Mouse (Mus musculus) hindbrain, embryonic 12.5 days (tissue): ENCODE data around the gene Frmd5. TPM values are rescaled to one million over a fixed set of nuclear protein-coding genes. Genes with fewer than 3 reads are reported as not detected.
A peak's percentile ranks its signal among the peaks of the same experiment; 100 is the strongest.
"Not testable (repeated sequence)": the region's sequence is repeated elsewhere in the genome, so short reads cannot be mapped to it uniquely, and the experiment has no call there.

Experiments used
- ATAC-seq: fragments of 200-750 bp; cut with Nextera tagmentation; 2 replicates; pipeline ENCODE4 v1.8.0; 2017; ENCODE audit warnings: moderate TSS enrichment; ENCODE audit not compliant: low FRiP score
- H3K27ac ChIP-seq: fragments of 300-500 bp; sonication (generic); 2 replicates; pipeline ENCODE4 v1.5.1; 2016; ENCODE audit warnings: mild to moderate bottlenecking
- H3K27me3 ChIP-seq: fragments of 300-500 bp; sonication (generic); 2 replicates; pipeline ENCODE4 v1.6.1; 2016; ENCODE audit warnings: mild to moderate bottlenecking
- H3K36me3 ChIP-seq: fragments of 300-500 bp; sonication (generic); 2 replicates; pipeline ENCODE4 v1.6.1; 2016; ENCODE audit warnings: mild to moderate bottlenecking
- H3K4me1 ChIP-seq: fragments of 300-500 bp; sonication (generic); 2 replicates; pipeline ENCODE4 v1.6.1; 2016
- H3K4me2 ChIP-seq: fragments of 300-500 bp; sonication (generic); replicated peaks from 2 replicates; pipeline ENCODE4 v1.6.1; 2016; ENCODE audit warnings: mild to moderate bottlenecking
- H3K4me3 ChIP-seq: fragments of 300-500 bp; sonication (generic); 2 replicates; pipeline ENCODE4 v1.5.1; 2016; ENCODE audit warnings: mild to moderate bottlenecking
- H3K9ac ChIP-seq: fragments of 300-500 bp; sonication (generic); 2 replicates; pipeline ENCODE4 v1.6.1; 2016; ENCODE audit warnings: mild to moderate bottlenecking, moderate library complexity
- H3K9me3 ChIP-seq: fragments of 300-500 bp; sonication (generic); replicated peaks from 2 replicates; pipeline ENCODE4 v1.6.1; 2016; ENCODE audit warnings: mild to moderate bottlenecking
- whole genome bisulfite sequencing: fragments of 180-500 bp; shearing (Covaris S2); methylation state at CpG from one replicate; pipeline ENCODE4 v1.1.7; 2016; 5-methylcytosine and 5-hydroxymethylcytosine counted together
- polyA plus RNA-seq: library from polyadenylated mRNA; unstranded; fragments of >200 nt; fragmentation: Nextera tagmentation; extraction: Ambion mirVana; gene quantifications from 2 replicates; pipeline ENCODE4 v1.2.1, GENCODE M21; 2016

The Frmd5 gene
- polyA plus RNA-seq: 26.5 and 32.1 TPM in 2 replicates

DNA sequence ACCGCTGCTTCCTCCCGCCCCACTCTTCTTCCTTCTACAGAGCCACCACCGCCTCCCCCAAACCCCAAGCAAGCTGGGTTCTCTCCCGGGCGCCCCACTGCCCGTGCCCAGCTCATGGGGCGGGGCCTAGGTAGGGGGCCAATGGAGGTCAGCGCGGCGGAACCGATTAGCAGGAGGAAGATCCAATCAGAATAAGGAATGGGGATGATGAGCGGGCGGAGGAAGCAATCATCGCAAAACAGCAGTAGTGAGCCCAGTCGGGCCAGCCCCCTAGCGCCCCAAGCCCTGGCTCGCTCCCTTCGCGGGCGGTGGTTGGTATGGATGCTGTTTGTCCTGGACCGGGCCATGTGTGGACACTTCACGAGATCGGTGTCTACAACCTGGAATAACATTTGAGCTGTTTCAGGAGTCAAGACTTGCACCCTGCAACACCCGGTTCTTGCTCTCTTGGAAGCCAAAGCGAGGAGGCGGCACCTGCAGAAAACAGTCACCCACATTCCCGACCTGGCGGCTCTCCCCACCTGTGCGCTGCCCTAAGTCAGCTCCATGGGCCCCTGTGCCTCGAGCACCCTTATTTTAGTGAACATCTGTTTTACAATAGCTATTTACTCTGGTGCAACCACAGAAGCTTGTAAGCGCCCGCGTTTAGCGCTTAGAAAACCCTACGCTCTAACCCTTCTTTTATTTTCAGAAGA lies at the start of gene Frmd5:
Gene Frmd5, minus strand, starts transcription at position 129 of the 695 bp plus-strand sequence.
- H3K4me1 ChIP-seq: peaks cover 15% of the 10 kb centered on the region
- ATAC-seq: peak; percentile 98
- H3K27ac ChIP-seq: peak within 1 kb of the TSS; percentile 96
- peak within 1 kb of the TSS; percentile 62 for H3K4me3 ChIP-seq
- no peaks in the 10 kb centered on the region for H3K9me3 ChIP-seq
- H3K9ac ChIP-seq: peak within 1 kb of the TSS; percentile 89
- peaks cover 8% of the 10 kb centered on the region; the same call in 1 of the 2 replicates for H3K27me3 ChIP-seq
- under 1% methylated on average over 35 of the region's 35 CpGs for WGBS
- peak within 1 kb of the TSS; percentile 84 for H3K4me2 ChIP-seq
- H3K36me3 ChIP-seq: no peaks in the 10 kb centered on the region

DNA sequence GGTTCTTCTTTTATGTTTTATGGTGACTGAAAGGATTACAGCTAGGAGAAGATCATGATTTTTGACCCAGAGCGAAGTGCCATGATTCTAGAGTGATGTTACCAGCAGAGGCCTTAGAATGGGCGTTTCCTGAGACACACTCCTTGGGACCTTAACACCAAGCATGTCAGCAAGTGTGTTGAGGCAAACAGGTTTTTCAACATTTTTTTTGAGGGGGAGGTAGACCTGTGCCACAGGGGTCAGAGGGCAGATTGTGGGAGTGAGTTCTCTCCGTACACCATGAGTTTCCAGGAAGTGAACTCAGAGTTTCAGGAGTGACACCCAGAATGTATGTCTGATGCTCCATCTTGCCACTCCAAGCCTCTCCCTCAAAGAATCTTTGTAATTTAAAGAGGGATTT lies 47.1 kb upstream of the Frmd5 start:
- H3K4me2 ChIP-seq: no peak overlapping the region
- no peak overlapping the region for H3K4me3 ChIP-seq
- no peak for ATAC-seq
- no peaks in the 10 kb centered on the region for H3K4me1 ChIP-seq
- no peaks in the 10 kb centered on the region for H3K27me3 ChIP-seq
- 80% methylated on average over 3 of the region's 3 CpGs for WGBS
- no peak overlapping the region for H3K9ac ChIP-seq
- no peak overlapping the region for H3K27ac ChIP-seq
- no peaks in the 10 kb centered on the region for H3K36me3 ChIP-seq
- H3K9me3 ChIP-seq: no peaks in the 10 kb centered on the region

DNA sequence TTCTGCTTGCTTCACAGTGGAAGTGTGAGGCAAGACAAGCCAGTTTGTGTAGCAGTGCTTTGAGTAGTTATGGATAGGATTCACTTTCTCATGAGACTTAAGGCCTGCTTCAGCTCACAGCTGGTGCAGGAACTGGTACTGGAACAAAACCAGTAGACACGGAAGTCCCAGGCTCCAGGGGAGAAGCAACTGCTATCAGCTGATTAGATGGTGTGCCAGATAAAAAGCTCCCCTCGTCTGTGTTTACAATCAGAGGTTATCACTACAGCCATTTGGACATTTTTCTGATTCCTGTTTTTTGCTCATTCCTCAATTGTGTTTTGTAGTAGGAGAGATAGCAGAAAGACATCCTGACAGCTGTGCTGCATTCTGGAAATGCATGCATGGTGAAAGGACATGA lies 45.2 kb upstream of the Frmd5 start:
- Histone ChIP-seq H3K4me1 (no peaks in the 10 kb centered on the region), H3K27me3 (no peaks in the 10 kb centered on the region)

DNA sequence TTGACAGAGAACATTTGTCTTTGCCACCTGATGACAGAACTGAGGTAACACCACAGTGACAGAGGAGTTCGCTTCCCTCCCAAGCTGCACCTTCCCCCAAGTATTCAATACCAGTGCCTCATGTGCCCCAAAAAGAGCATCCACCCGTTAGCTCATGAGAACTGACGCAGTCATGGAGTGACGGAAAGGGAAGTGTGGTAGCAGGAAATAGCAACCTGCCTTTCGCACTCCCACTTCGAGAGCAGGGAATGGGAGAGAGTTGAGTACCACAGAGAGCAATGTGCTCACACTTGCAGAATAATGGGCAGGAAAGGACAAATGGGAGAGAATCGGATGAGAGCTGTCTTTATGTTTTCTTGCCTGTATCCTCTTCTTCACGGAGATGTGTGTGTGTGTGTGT lies 39.2 kb upstream of the Frmd5 start:
- Histone ChIP-seq H3K27me3 (no peaks in the 10 kb centered on the region), H3K4me1 (no peaks in the 10 kb centered on the region), H3K9ac (no peak overlapping the region), H3K27ac (no peak overlapping the region), H3K4me3 (no peak overlapping the region), H3K9me3 (no peaks in the 10 kb centered on the region), H3K36me3 (no peaks in the 10 kb centered on the region), H3K4me2 (no peak overlapping the region)
- no peak for ATAC-seq
- 72% methylated on average over 8 of the region's 8 CpGs for WGBS

More for the DNA sequence above, 45.2 kb upstream of the Frmd5 start:
- 70% methylated on average over 2 of the region's 2 CpGs for WGBS
- H3K9ac ChIP-seq: no peak overlapping the region
- no peak overlapping the region for H3K27ac ChIP-seq
- no peak for ATAC-seq
- no peaks in the 10 kb centered on the region for H3K9me3 ChIP-seq
- no peak overlapping the region for H3K4me3 ChIP-seq
- no peak overlapping the region for H3K4me2 ChIP-seq
- H3K36me3 ChIP-seq: no peaks in the 10 kb centered on the region

DNA sequence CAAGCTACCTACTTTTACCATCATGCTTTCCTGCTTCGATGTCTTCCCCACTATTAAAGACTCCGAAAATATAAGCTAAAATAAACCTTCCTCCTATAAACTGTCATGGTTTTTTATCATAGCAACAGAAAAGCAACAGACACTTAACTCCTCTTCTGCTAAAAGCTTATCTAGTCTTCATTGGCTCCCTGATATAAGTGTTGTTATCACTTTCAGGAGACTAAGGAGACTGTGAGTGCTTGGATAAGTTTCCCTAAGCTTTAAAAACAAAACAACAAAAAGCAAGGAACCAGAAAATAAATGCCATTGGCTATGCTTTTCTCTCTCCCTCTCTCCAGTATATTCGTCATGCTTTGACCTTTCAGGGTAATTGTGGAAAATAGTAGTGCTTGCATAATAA lies 35.4 kb upstream of the Frmd5 start:
- no peak overlapping the region for H3K4me2 ChIP-seq
- no peak for ATAC-seq
- no peaks in the 10 kb centered on the region for H3K36me3 ChIP-seq
- no peak overlapping the region for H3K9ac ChIP-seq
- 86% methylated on average over 3 of the region's 3 CpGs for WGBS
- H3K27ac ChIP-seq: no peak overlapping the region
- no peak overlapping the region for H3K4me3 ChIP-seq
- no peaks in the 10 kb centered on the region for H3K27me3 ChIP-seq
- no peaks in the 10 kb centered on the region for H3K4me1 ChIP-seq
- no peaks in the 10 kb centered on the region for H3K9me3 ChIP-seq

DNA sequence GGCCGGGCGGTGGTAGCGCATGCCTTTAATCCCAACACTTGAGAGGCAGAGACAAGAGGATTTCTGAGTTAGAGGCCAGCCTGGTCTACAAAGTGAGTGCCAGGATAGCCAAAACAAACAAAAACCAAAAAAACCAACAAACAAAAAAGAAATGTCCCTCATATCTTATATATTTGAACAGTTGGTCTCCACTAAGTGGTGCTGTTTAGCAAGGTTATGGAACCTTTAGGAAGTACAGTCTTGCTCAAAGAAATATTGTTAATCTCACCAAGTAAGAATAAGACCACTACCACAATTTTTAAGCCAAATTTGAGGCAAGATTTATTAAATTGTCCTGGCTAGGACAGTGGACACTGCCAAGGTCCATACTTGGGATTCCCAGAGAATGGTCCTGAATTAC lies 34.6 kb upstream of the Frmd5 start:
- WGBS: 98% methylated on average over 3 of the region's 3 CpGs
- Histone ChIP-seq H3K9me3 (no peaks in the 10 kb centered on the region), H3K36me3 (no peaks in the 10 kb centered on the region), H3K27ac (no peak overlapping the region), H3K27me3 (no peaks in the 10 kb centered on the region), H3K4me1 (no peaks in the 10 kb centered on the region), H3K4me3 (no peak overlapping the region), H3K9ac (no peak overlapping the region), H3K4me2 (no peak overlapping the region)
- no peak for ATAC-seq

DNA sequence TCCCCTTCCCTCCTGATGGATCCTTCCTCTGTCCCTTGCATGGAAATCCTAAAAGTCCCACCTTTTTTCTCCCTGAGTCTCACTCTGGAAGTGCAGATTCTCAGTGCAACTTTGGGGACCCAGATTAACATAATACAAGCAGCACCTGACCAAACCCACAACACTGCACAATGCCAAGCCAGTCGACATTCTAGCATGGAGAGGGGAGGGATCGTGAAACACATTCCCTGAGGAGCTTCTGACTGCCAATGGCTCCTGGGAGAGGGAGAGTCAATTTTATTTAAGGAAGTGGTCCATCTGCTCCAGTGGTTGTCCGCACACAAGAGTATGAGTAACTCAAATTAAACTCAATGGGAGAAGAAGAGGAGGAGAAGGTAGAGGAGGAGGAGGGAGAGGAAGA lies 28.0 kb upstream of the Frmd5 start:
- no peaks in the 10 kb centered on the region for H3K36me3 ChIP-seq
- no peak overlapping the region for H3K4me3 ChIP-seq
- no peak overlapping the region for H3K9ac ChIP-seq
- no peak overlapping the region for H3K4me2 ChIP-seq
- WGBS: 37% methylated on average over 3 of the region's 3 CpGs
- H3K9me3 ChIP-seq: no peaks in the 10 kb centered on the region
- H3K4me1 ChIP-seq: peaks cover 5% of the 10 kb centered on the region; the same call in 1 of the 2 replicates
- H3K27ac ChIP-seq: no peak overlapping the region
- no peak for ATAC-seq
- H3K27me3 ChIP-seq: no peaks in the 10 kb centered on the region

DNA sequence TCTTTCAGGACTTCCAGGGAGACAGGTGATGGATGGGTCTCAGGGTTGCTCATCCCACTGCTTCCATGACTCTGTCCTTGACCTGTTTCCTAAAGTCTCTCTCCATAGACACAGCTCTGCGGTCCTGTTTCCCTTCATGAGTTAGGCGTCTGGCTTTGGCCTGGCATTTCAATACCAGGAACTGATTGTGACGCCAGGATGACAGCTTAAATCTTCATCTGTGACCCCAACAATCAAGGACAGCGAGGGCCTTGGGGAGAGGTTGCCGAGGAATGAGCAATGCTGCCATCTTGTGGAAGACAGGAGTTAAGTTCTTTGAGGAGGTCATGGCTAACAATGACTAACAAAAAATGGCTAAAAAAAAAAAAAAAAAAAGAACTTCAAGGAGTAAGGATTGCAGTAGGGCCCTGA lies 25.6 kb upstream of the Frmd5 start:
- H3K4me1 ChIP-seq: peaks cover 5% of the 10 kb centered on the region; the same call in 1 of the 2 replicates
- 9% methylated on average over 5 of the region's 5 CpGs for WGBS
- H3K27ac ChIP-seq: no peak overlapping the region
- ATAC-seq: peak; percentile 38; the same call in 1 of the 2 replicates
- H3K4me2 ChIP-seq: 0 out of 2 replicates have a peak overlapping the region, but pooled peaks have one; percentile 25
- H3K27me3 ChIP-seq: no peaks in the 10 kb centered on the region
- no peak overlapping the region for H3K4me3 ChIP-seq
- H3K9ac ChIP-seq: no peak overlapping the region
- H3K36me3 ChIP-seq: no peaks in the 10 kb centered on the region
- no peaks in the 10 kb centered on the region for H3K9me3 ChIP-seq

DNA sequence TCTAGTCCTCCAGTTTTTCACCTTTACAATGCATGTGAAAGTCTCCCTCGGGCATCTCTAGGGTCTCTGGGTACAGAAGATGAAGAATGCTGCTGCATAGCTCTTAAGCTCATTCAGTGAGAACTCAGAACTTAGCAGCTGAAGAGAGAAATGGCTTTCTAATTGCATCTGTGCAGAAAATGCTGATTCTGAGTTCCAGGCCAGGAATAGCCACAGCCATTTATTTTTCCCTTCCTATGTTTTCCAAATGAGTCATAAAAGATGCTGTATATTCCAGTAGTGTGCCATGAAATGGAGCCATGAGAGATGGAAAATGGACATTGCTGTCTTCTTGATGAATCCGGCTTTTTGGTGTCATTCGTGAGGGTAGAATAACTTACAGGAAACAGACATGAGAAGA lies 21.5 kb upstream of the Frmd5 start:
- H3K4me2 ChIP-seq: no peak overlapping the region
- no peak overlapping the region for H3K9ac ChIP-seq
- WGBS: 84% methylated on average over 3 of the region's 3 CpGs
- no peak overlapping the region for H3K4me3 ChIP-seq
- no peaks in the 10 kb centered on the region for H3K36me3 ChIP-seq
- H3K27ac ChIP-seq: no peak overlapping the region
- H3K27me3 ChIP-seq: no peaks in the 10 kb centered on the region
- ATAC-seq: no peak
- peaks cover 5% of the 10 kb centered on the region; the same call in 1 of the 2 replicates for H3K4me1 ChIP-seq
- H3K9me3 ChIP-seq: no peaks in the 10 kb centered on the region

DNA sequence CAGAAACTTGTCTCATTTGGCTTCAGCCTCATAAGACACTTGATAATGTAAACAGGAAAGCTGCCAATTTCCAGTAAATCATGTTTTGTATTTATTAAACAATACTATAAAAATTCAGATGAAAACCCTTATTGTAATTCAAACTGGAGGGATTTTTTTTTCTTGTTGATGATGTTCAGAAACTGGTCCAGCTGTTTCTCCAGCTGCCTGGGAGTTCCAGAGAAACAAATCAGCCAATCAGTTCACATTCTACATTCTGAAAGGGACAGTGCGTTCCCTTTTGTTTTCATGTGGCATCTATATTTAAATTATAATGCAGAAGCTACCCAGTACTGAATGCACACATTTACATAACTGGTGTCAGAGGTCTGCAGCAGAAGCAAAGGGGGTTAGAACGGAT lies 19.3 kb upstream of the Frmd5 start:
- Histone ChIP-seq H3K36me3 (no peaks in the 10 kb centered on the region), H3K9ac (no peak overlapping the region), H3K27me3 (no peaks in the 10 kb centered on the region), H3K4me1 (no peaks in the 10 kb centered on the region), H3K4me3 (no peak overlapping the region), H3K9me3 (no peaks in the 10 kb centered on the region), H3K4me2 (no peak overlapping the region), H3K27ac (no peak overlapping the region)
- no peak for ATAC-seq
- 42% methylated on average over 2 of the region's 2 CpGs for WGBS

DNA sequence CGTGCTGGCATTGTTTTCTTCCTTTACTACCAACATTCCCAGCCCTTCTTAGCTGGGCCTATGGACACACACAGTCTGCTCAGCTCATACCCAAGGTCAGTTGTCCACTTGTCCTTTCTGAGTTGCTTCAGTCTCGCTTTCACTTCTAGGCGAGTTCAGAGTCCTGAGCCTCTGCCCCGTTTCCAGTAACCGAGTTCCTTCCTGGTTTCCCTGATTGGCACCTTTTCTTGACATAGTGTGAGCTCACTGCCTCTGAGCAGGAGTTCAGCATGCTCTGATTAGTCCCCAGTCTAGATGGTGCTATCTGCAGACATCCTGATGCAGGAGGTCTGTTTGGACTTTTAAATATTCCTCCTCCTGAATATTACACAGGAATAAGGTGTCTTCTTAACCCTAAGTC lies 17.8 kb upstream of the Frmd5 start:
- no peak for ATAC-seq
- Histone ChIP-seq H3K36me3 (no peaks in the 10 kb centered on the region), H3K4me2 (no peak overlapping the region), H3K27me3 (no peaks in the 10 kb centered on the region), H3K9ac (no peak overlapping the region), H3K4me1 (no peaks in the 10 kb centered on the region), H3K4me3 (no peak overlapping the region), H3K27ac (no peak overlapping the region), H3K9me3 (no peaks in the 10 kb centered on the region)
- 66% methylated on average over 5 of the region's 5 CpGs for WGBS

DNA sequence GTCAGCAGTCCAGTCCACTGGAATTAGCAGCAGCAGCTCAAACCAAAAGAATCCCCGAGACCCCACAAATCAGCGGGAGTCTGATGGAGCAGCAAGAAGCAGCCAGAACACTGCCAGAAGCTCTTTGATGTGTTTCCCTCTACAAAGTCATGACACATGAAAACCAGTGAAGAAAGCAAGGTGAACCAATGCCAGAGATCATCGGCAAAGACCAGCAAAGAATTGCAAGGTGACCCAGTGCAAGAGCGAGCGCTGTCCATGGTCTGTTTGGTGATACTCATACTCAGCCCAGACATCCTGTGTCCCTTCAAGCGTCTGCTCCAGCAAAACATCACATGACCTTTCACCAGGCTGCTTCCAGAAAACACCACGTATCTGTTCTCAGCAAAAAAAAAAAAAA lies 14.9 kb upstream of the Frmd5 start:
- Histone ChIP-seq H3K36me3 (no peaks in the 10 kb centered on the region), H3K9me3 (no peaks in the 10 kb centered on the region)
- no peak for ATAC-seq

DNA sequence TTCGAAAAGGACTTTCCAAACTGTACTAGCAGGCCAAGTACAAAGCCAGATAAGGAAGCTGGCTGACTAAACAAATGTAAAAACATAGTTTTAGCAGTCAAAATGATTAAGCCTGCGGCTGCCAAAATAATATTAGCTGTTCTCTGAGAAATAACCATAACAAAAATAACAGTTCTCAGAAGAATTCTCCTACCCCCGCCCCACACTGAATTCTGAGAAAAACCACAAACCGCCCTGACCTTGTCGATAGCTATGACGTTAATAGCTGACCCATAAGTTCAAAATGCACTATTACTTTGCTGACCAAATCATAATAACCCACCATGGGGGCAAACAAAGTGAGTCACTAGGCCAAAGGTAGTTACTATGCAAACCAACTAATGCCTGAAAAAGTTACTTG lies 4.0 kb upstream of the Frmd5 start:
- not testable (repeated sequence) for H3K4me3 ChIP-seq, H3K4me1 ChIP-seq, H3K27me3 ChIP-seq, H3K9ac ChIP-seq, H3K36me3 ChIP-seq, H3K4me2 ChIP-seq, H3K27ac ChIP-seq, H3K9me3 ChIP-seq, ATAC-seq
- WGBS: 92% methylated on average over 6 of the region's 6 CpGs

More for the DNA sequence above, 14.9 kb upstream of the Frmd5 start:
- H3K27ac ChIP-seq: no peak overlapping the region
- WGBS: 91% methylated on average over 7 of the region's 7 CpGs
- H3K4me2 ChIP-seq: no peak overlapping the region
- H3K4me1 ChIP-seq: no peaks in the 10 kb centered on the region
- no peak overlapping the region for H3K9ac ChIP-seq
- no peak overlapping the region for H3K4me3 ChIP-seq
- no peaks in the 10 kb centered on the region for H3K27me3 ChIP-seq
